Mouse (Mus musculus): ENCODE data around the gene Jag1. TPM values are rescaled to one million over a fixed set of nuclear protein-coding genes. Genes with fewer than 3 reads are reported as not detected.

The Jag1 gene
- total and polyA plus RNA-seq, 3 experiments, result not detected

DNA sequence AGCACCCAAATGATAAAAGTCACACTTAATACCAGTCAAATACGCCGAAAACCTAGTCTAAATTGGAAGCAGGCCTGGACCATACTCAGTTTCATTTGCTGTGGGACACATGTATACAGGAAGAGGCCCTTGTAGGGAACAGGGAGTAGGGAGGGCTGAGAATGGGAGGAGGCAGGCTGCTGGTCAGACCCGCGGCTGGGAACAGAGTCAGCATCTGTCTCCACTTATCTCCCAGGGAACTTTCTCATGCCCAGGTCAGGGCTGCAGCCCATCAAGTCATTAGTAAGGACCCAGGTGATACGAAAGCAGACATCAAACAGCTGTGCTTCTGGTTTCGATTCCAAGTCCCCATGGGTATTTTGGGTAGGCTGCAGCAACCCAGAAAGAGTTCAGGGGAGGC is 28.7 kb downstream of the Jag1 start:
- no peak for DNase-seq (ENCODE audit: extremely low read depth)
- Histone ChIP-seq H3K27ac (ENCODE audit: insufficient read depth, low read depth) (no peak overlapping the region), H3K9me3 (replicated peaks; ENCODE audit: low read length) (no peaks in the 10 kb centered on the region), H3K4me3 (replicated peaks in 1 of 3; ENCODE audit: low read depth in 2 of 3, low read length in 2 of 3, poor library complexity in 1 of 3) (no peak overlapping the region), H3K4me2 (ENCODE audit: insufficient read depth, low read depth, poor library complexity, severe bottlenecking) (no peak overlapping the region), H3K4me1 (ENCODE audit: control insufficient read depth in 1 of 2, insufficient read depth in 2 of 2) (peaks cover 0 to 6% of the 10 kb centered on the region in 2 experiments; a peak in 2 of 4 replicates), H3K36me3 (replicated peaks in 1 of 2; ENCODE audit: control insufficient read depth in 1 of 2, insufficient read depth in 1 of 2, low read length in 1 of 2) (no peaks in the 10 kb centered on the region), H3K27me3 (replicated peaks) (no peaks in the 10 kb centered on the region), H3K79me2 (replicated peaks; ENCODE audit: control insufficient read depth, extremely low read depth, insufficient read depth, poor library complexity, severe bottlenecking) (no peaks in the 10 kb centered on the region), H3K9ac (ENCODE audit: insufficient read depth, low read depth) (no peak overlapping the region)
- TF ChIP-seq POLR2A (IDR thresholded peaks at IDR 0.05; ENCODE audit: low read depth, low read length) (no peak), KAT2A (IDR thresholded peaks at IDR 0.05; ENCODE audit: insufficient replicate concordance, low read length) (no peak), ZKSCAN1 (IDR thresholded peaks at IDR 0.05; ENCODE audit: borderline replicate concordance, low read depth, low read length) (no peak), JUN (IDR thresholded peaks at IDR 0.05; ENCODE audit: insufficient read depth, low read depth, low read length) (no peak), MEF2A (IDR thresholded peaks at IDR 0.05; ENCODE audit: borderline replicate concordance, low read depth, low read length) (no peak)
- in situ Hi-C loops (cut with MboI; ENCODE audit: low pct_ligation_motif_present, low pct_unique_long_range_greater_than_20kb, low sequenced_read_pairs), result no loop called here
- dilution Hi-C loops (cut with MboI; ENCODE audit: extremely low pct_ligation_motif_present, extremely low pct_unique_long_range_greater_than_20kb, low sequenced_read_pairs), result no loop called here

DNA sequence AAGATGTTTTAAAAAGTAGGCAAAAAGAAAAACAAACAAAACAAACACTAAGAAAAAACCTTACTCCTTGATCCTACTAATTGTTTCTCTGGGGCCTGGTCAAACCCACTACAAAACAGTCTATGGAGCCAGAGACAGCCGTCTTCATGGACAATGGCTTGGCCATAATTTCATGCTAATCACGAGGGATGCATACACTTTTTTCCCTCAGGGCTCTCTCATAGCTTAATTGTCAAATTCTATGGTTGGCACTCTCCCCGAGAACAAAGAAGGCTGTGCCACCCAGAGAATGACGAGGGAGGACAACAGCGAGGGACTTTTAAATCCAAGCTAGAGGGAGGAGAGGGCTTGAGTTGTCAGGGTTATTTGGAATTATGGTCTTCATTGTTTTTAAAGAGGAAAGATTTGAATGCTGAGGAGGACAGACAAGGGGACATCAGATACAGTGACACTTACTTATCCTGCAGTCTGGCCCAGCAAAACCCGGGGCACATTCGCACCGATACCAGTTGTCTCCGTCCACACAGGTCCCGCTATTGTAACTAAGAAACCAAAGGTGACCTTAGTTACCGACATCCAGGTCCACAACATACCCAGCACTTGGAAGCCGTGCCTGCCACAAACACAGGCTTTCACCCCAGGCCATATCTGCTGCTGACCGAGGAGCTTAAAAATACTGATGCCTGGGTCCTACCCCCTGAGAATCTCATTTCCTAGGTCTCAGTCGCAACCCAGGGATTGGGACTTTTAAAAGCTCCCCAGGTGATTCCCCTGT is 29.6 kb downstream of the Jag1 start:
- TF ChIP-seq ETS1 (conservative IDR thresholded peaks at IDR 0.05; ENCODE audit: low read depth, low read length) (no peak), NRF1 (IDR thresholded peaks at IDR 0.05; ENCODE audit: low read depth, low read length) (no peak), CHD2 (IDR thresholded peaks at IDR 0.05; ENCODE audit: low read length) (no peak), MAX (IDR thresholded peaks at IDR 0.05; ENCODE audit: low read length) (no peak), KAT2A (IDR thresholded peaks at IDR 0.05; ENCODE audit: insufficient replicate concordance, low read length) (no peak), POLR2AphosphoS2 (IDR thresholded peaks at IDR 0.05; ENCODE audit: low read depth, low read length) (no peak), SIN3A (IDR thresholded peaks at IDR 0.05; ENCODE audit: low read length) (no peak), IRF4 (IDR thresholded peaks at IDR 0.05; ENCODE audit: low read depth, low read length) (no peak), MYC (IDR thresholded peaks at IDR 0.05; ENCODE audit: low read depth, low read length) (no peak), ZKSCAN1 (IDR thresholded peaks at IDR 0.05; ENCODE audit: borderline replicate concordance, low read depth, low read length) (no peak)
- no peak overlapping the region for H3K9ac ChIP-seq (ENCODE audit: insufficient read depth, low read depth)
- no peaks in the 10 kb centered on the region for H3K9me3 ChIP-seq (replicated peaks; ENCODE audit: low read length)
- dilution Hi-C loops (cut with MboI; ENCODE audit: extremely low pct_ligation_motif_present, extremely low pct_unique_long_range_greater_than_20kb, low sequenced_read_pairs), result no loop called here
- H3K4me2 ChIP-seq (ENCODE audit: insufficient read depth, low read depth, poor library complexity, severe bottlenecking), result no peak overlapping the region
- no peaks in the 10 kb centered on the region for H3K27me3 ChIP-seq (replicated peaks)
- DNase-seq (ENCODE audit: extremely low read depth), result no peak
- no peaks in the 10 kb centered on the region for H3K79me2 ChIP-seq (replicated peaks; ENCODE audit: control insufficient read depth, extremely low read depth, insufficient read depth, poor library complexity, severe bottlenecking)
- in situ Hi-C loops (cut with MboI; ENCODE audit: low pct_ligation_motif_present, low pct_unique_long_range_greater_than_20kb, low sequenced_read_pairs), result no loop called here
- no peaks in the 10 kb centered on the region for H3K4me1 ChIP-seq (ENCODE audit: control insufficient read depth in 1 of 2, insufficient read depth in 2 of 2)
- H3K36me3 ChIP-seq (replicated peaks in 1 of 2; ENCODE audit: control insufficient read depth in 1 of 2, insufficient read depth in 1 of 2, low read length in 1 of 2), result no peaks in the 10 kb centered on the region
- no peak overlapping the region for H3K27ac ChIP-seq (ENCODE audit: insufficient read depth, low read depth)
- no peak overlapping the region for H3K4me3 ChIP-seq (replicated peaks in 1 of 3; ENCODE audit: low read depth in 2 of 3, low read length in 2 of 3, poor library complexity in 1 of 3)

All from CH12.LX (cell line).